Mouse (Mus musculus) macrophage (primary cell): Measurements from ENCODE around the gene Naga. TPM values are rescaled to one million over a fixed set of nuclear protein-coding genes. Genes with fewer than 3 reads are reported as not detected.
"Not testable (repeated sequence)": the region's sequence is repeated elsewhere in the genome, so short reads cannot be mapped to it uniquely, and the experiment has no call there.

Source experiments
- H3K27ac ChIP-seq: fragments of 350-480 bp; formaldehyde crosslinking; 2 replicates; pipeline ENCODE4 v1.9.0; 2021
- H3K36me3 ChIP-seq: fragments of 350-480 bp; formaldehyde crosslinking; 2 replicates; pipeline ENCODE4 v1.9.0; 2021; ENCODE audit errors: inconsistent target
- H3K4me3 ChIP-seq: fragments of 350-480 bp; formaldehyde crosslinking; 2 replicates; pipeline ENCODE4 v1.9.0; 2021; ENCODE audit errors: inconsistent target
- H3K79me2 ChIP-seq: fragments of 350-480 bp; formaldehyde crosslinking; 2 replicates; pipeline ENCODE4 v1.9.0; 2021; ENCODE audit errors: inconsistent target
- WGBS: methylation state at CpG from one replicate; pipeline ENCODE4 v1.1.7; 2026; ENCODE audit warnings: inconsistent platforms; ENCODE audit not compliant: missing documents; 5-methylcytosine and 5-hydroxymethylcytosine counted together
- polyA plus RNA-seq: library from polyadenylated mRNA; stranded (reverse); fragments of 250-400 nt; gene quantifications from 3 replicates; pipeline ENCODE4 v1.2.4, GENCODE M21; 2018; ENCODE audit warnings: inconsistent platforms

Naga gene
- polyA plus RNA-seq, 1 experiment from 2014 or later = 153 TPM

DNA sequence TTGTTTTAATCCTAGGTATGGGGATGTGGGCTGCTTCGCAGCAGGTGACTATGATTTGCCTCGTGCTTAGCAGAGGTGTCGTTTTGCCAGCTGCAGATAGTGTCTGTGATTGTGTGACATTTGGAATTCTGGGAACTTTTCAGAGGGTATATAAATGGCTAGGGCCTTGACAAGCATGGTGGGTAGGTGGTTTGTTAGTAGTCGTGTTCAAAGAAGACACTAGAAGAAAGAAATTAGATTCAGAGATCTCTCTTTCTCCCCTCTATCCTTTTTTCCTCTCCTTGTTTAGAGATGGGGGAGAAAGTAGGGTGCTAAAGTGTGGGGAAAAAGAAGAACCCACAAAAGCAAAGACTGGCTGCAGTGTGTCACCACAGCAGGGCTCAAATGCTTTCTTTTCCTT lies 29.4 kb upstream of the Naga start:
- Histone ChIP-seq H3K79me2 (no peaks in the 10 kb centered on the region), H3K4me3 (no peak overlapping the region), H3K36me3 (no peaks in the 10 kb centered on the region), H3K27ac (no peak overlapping the region)
- WGBS = 94% methylated on average over 4 of the region's 4 CpGs

GRCm38 (mm10) chr15:82364561-82364960 lies 25.8 kb upstream of the Naga start:
- not testable (repeated sequence) for H3K27ac ChIP-seq, H3K79me2 ChIP-seq, H3K36me3 ChIP-seq, H3K4me3 ChIP-seq
- 0% methylated on average over 3 of the region's 9 CpGs for WGBS

GRCm38 (mm10) chr15:82363801-82364200 lies 25.1 kb upstream of the Naga start:
- H3K79me2 ChIP-seq, H3K27ac ChIP-seq, H3K4me3 ChIP-seq, H3K36me3 ChIP-seq: not testable (repeated sequence)
- 78% methylated on average over 3 of the region's 12 CpGs for WGBS

- Histone ChIP-seq H3K4me3 (no peak overlapping the region), H3K79me2 (no peaks in the 10 kb centered on the region), H3K36me3 (no peaks in the 10 kb centered on the region), H3K27ac (no peak overlapping the region)
- 87% methylated on average over 2 of the region's 4 CpGs for WGBS
Observed at GRCm38 (mm10) chr15:82362234-82362633, 23.5 kb upstream of the Naga start.

DNA sequence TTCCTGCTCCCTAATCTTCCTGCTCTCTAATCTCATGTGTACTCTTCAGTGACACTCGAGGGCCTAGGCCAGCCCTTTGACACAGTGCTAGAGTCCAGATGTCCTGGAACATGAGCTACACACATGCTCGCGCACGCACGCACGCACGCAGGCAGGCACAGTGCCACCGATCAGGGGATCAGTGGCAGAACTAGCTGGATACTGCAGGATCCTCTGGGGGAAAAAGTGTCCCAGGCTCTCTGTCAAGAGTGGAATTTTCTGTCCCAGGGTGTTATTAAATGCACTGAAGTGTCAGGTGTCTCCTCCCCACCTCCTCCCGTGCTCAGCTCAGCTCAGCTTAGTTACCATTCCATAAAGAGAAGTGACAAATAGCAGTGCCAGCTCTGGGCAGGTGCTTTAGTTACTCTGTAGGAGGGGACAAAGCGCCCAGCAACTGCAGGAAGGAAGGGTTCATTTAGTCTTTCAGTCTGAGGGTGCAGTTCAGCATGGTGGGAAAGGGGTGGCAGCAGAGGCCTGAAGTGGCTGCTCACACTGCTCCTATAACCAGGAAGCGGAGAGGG lies 22.8 kb upstream of the Naga start:
- 79% methylated on average over 11 of the region's 11 CpGs for WGBS
- Histone ChIP-seq H3K4me3 (no peak overlapping the region), H3K27ac (no peak overlapping the region), H3K36me3 (no peaks in the 10 kb centered on the region), H3K79me2 (no peaks in the 10 kb centered on the region)

DNA sequence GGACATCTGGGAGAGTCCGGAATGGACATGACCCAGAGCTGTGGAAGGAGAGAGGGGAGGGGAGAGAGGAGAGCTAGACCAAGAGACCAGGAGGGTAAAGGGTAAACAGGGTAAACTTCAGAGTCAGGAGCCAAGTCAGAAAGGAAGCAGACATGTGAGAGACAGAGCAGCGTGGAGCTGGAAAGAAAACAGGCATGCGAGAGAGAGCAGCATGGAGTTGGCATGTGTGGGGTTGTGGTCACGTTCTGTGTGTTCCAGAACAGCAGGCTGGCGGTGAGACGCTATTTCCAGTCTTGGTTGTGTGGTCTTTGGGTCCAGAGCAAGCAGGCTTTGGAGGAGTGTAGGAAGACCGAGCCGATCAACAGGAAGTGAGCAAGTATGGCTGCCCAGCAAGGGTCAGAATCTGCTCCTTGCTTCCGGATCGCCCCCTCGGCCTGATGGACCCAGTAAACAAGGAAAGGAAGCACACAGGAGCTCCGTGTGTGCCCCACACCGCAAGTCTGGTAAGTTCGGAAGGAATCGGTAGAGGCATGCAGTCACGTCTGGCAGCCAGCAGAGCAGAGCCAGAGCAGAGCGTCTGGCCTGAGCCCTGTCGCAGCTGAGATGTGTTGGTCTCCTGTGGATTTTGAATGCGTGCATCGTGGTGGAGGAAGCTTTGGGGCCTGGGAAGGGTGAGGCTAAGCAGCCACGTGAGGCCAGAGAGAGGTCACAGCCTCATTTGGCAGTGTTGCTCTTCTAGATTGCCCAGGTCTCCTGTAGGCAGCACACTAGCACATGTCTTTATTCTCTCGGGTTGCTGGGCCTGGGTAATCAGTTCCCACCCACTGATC lies 19.9 kb upstream of the Naga start:
- no peaks in the 10 kb centered on the region for H3K36me3 ChIP-seq
- no peak overlapping the region for H3K4me3 ChIP-seq
- peaks cover 4% of the 10 kb centered on the region for H3K79me2 ChIP-seq
- H3K27ac ChIP-seq = no peak overlapping the region
- 81% methylated on average over 22 of the region's 22 CpGs for WGBS

DNA sequence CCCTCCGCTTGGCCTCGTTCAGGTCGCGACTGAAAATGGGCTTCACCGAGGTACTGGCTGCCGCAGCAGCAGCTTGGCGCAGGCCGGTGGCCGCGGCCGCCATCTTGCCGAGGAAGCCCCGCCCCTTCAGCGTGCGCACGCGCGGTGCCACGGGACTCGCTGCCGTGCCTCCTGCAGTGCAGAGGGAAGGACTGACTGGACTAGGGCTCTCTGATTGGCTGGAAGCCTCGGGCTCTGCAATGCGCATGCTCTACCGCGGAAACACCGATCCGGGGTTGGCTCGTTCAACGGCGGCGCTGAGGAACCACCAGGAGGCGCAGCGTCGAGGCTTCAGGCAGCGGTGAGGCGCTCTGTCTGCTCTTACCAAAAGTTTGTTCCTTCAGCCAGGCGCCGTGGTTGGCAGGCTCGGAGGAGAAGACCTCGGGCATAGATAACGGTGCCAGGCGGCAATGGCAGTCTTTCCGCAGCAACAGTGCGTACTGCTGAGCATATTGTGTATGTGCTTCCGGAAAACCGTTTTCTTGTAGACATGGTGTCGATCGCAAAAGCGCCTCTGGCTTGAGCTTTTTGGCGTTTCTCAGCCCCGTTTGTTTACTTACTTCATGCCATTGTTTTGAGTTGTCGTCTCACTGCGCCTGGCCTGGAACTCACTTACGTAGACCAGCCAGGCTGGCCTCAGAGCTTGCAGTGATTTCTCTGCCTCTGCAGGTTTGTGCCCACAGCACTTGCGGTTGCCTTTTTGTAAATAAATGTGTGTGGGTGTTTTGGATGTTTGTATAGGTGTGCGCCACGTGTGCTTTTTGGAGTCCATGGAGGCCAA lies 15.6 kb upstream of the Naga start, which contains the start of gene Ndufa6:
TSS of gene Ndufa6 (minus strand) at position 197 of the 820 bp plus-strand sequence.
- WGBS = 2% methylated on average over 57 of the region's 57 CpGs
- peaks cover 47% of the 10 kb centered on the region for H3K79me2 ChIP-seq
- peak within 1 kb of the TSS; percentile 94 for H3K4me3 ChIP-seq
- H3K36me3 ChIP-seq = peaks cover 14% of the 10 kb centered on the region
- peak within 1 kb of the TSS; percentile 70 for H3K27ac ChIP-seq

- Histone ChIP-seq H3K79me2 (peaks cover 51% of the 10 kb centered on the region), H3K36me3 (peaks cover 18% of the 10 kb centered on the region), H3K27ac (peak overlapping the region; percentile 70), H3K4me3 (peak overlapping the region; percentile 94)
- WGBS = 1% methylated on average over 17 of the region's 23 CpGs
Observed at GRCm38 (mm10) chr15:82353745-82354113, 15.0 kb upstream of the Naga start.

GRCm38 (mm10) chr15:82353078-82353744 lies 14.5 kb upstream of the Naga start:
- Histone ChIP-seq H3K27ac (peak overlapping the region; percentile 70), H3K79me2 (peaks cover 51% of the 10 kb centered on the region), H3K36me3 (peaks cover 19% of the 10 kb centered on the region), H3K4me3 (peak overlapping the region; percentile 94)
- WGBS = 27% methylated on average over 14 of the region's 14 CpGs

GRCm38 (mm10) chr15:82351480-82351879 lies 12.8 kb upstream of the Naga start:
- H3K79me2 ChIP-seq = peaks cover 67% of the 10 kb centered on the region
- no peak overlapping the region for H3K27ac ChIP-seq
- peaks cover 19% of the 10 kb centered on the region for H3K36me3 ChIP-seq
- WGBS = 74% methylated on average over 2 of the region's 3 CpGs
- H3K4me3 ChIP-seq = no peak overlapping the region

DNA sequence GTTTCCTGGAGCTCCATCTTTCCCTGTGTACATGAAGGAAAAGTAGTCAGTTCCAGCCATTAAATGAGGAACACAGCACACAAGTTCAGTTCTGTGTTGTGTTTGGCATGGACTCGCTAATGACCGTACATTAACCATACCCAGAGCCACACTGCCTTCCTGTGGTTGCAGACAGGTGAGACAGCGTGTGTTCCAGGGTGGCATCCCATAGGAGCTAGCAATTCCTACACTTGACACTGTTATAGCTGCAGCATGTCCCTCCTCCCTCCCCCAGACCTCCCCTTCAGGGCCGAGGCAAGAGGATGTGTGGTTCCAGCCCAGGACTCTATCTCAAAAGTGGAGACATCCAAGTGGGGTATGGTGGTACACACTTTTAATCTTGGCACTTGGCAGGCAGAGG lies 11.6 kb upstream of the Naga start:
- Histone ChIP-seq H3K4me3 (no peak overlapping the region), H3K27ac (no peak overlapping the region), H3K36me3 (peaks cover 19% of the 10 kb centered on the region), H3K79me2 (peaks cover 70% of the 10 kb centered on the region)
- 91% methylated on average over 4 of the region's 4 CpGs for WGBS

DNA sequence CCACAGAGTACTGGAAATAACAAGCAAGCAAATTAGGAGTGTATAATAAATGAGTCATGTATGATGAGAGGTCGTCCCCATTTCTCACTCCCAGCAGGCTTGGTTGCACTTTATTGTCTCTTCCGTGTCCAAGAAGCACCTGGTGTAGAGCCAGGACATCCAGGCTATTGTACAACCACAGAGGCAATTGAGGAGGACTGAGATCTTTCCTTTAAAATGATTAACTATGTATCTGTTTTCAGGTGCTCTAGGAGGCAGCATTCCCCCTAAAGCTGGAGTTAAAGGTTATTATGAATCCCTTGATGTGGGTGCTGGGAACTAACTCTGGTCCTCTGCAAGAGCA lies 10.2 kb upstream of the Naga start:
- no peak overlapping the region for H3K4me3 ChIP-seq
- peaks cover 69% of the 10 kb centered on the region for H3K79me2 ChIP-seq
- H3K27ac ChIP-seq = peak overlapping the region; percentile 34
- 77% methylated on average over 2 of the region's 2 CpGs for WGBS
- peaks cover 19% of the 10 kb centered on the region for H3K36me3 ChIP-seq

- 61% methylated on average over 8 of the region's 8 CpGs for WGBS
- H3K4me3 ChIP-seq = no peak overlapping the region
- H3K36me3 ChIP-seq = peaks cover 19% of the 10 kb centered on the region
Observed at GRCm38 (mm10) chr15:82348258-82348998, 9.7 kb upstream of the Naga start.

GRCm38 (mm10) chr15:82347852-82348251 lies 9.1 kb upstream of the Naga start:
- peaks cover 19% of the 10 kb centered on the region for H3K36me3 ChIP-seq
- peaks cover 58% of the 10 kb centered on the region for H3K79me2 ChIP-seq
- 93% methylated on average over 12 of the region's 12 CpGs for WGBS
- peak overlapping the region; percentile 67 for H3K27ac ChIP-seq
- no peak overlapping the region for H3K4me3 ChIP-seq

More at GRCm38 (mm10) chr15:82348258-82348998, 9.7 kb upstream of the Naga start:
- peak overlapping the region; percentile 34 for H3K27ac ChIP-seq
- H3K79me2 ChIP-seq = peaks cover 64% of the 10 kb centered on the region
